Mouse (Mus musculus): ENCODE data around the gene Ell2.
"Not testable (repeated sequence)": the region's sequence is repeated elsewhere in the genome, so short reads cannot be mapped to it uniquely, and the experiment has no call there.

The Ell2 gene

GRCm38 (mm10) chr13:75706457-75706856 lies at the start of gene Ell2:
Gene Ell2, plus strand, starts transcription at chr13:75706757.
- in situ Hi-C loops (cut with MboI; ENCODE audit: low sequenced_read_pairs) = no loop called here

DNA sequence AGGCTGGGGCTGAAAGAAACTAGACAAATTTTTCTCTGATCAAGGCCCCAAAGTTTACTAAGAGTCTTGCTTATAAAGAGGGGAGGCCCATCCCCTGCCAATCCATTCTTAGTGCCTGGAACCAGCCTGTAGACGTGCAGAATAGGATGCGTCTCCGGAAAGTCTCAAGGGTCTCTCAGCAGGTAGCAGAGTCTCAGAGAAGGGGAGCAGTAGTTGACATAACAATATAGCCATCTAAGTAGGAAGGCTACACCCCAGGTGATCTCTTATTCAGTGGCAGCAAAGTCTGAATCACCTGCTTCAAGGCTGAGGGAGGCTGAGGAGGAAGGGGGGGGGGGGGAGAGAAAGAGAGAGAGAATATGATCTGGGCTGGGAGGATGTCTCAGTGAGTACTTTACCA lies 21.1 kb upstream of the Ell2 start:
- in situ Hi-C loops (cut with MboI; ENCODE audit: low sequenced_read_pairs) = no loop called here

DNA sequence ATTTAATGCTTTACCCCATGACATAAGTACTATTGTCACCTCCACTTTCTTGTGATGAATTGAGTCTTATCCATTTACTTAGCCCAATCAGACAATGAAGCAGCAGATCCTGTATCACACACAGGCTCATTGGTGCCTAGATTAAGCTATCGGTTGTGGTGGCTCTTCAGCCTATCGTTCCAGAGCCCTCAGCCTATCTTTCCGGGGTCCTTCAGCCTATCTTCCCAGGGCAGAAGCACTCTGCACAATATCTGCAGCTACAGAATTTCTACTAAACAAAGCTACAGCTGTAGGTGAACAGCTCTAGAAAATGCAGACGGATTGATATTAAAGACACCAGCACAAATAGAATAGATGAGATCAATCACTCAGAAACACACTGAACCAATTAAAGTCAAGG lies 19.6 kb upstream of the Ell2 start:
- in situ Hi-C loops (cut with MboI; ENCODE audit: low sequenced_read_pairs) = no loop called here

DNA sequence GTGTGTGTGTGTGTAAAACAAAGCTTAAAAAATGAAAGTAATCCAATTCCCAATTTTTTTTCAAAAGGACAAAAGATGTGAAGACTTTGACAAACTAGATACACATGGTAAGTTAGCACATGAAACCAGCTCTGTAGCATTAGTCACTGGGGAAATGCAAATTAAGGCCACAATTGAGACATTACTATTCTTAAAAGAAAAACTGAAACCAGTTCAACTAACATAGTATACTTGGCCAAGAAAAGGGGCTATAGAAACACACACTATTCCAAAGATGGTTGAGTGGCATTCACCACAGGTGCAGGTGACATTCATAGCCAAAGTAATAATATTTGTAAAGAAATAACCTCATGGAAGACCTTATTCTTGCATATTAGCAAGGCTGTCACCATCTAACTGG lies 14.9 kb upstream of the Ell2 start:
- in situ Hi-C loops (cut with MboI; ENCODE audit: low sequenced_read_pairs) = no loop called here

DNA sequence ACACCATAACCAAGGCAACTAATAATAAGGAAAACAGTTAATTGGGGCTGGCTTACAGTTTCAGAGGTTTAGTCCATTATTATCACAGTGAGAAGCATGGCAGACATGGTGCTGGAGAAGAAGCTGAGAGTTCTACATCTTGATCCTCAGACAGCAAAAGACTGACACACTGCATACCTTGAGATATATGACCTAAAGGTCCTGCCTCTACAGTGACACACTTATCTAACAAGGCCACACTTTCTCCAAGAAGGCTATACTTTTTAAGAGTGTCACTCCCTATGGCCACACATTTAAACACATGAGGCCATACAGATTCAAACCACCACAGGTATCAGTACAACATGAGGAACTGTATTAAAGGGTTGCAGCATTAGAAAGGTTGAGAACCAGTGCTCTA lies 13.5 kb upstream of the Ell2 start:
- in situ Hi-C loops (cut with MboI; ENCODE audit: low sequenced_read_pairs) = no loop called here

DNA sequence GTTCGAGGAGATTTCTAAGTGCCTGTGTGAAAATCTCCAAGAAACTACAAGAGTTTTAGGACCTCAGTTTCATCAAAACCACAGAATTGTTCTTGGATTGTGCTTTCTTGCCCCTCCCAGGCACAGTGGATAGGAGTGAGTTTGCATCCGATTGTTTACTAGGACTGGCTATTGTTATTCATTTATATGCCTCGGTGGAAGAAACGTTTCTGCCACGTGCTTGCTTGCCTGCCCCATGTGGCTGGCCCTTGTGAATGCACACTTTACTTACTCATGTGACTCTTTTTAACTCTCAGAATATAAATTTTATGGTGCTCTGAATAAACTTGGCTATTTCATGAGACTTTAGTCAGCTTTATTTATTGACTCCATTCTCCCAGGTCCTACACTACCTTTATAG lies 3.7 kb upstream of the Ell2 start:
- in situ Hi-C loops (cut with MboI; ENCODE audit: low sequenced_read_pairs) = no loop called here

DNA sequence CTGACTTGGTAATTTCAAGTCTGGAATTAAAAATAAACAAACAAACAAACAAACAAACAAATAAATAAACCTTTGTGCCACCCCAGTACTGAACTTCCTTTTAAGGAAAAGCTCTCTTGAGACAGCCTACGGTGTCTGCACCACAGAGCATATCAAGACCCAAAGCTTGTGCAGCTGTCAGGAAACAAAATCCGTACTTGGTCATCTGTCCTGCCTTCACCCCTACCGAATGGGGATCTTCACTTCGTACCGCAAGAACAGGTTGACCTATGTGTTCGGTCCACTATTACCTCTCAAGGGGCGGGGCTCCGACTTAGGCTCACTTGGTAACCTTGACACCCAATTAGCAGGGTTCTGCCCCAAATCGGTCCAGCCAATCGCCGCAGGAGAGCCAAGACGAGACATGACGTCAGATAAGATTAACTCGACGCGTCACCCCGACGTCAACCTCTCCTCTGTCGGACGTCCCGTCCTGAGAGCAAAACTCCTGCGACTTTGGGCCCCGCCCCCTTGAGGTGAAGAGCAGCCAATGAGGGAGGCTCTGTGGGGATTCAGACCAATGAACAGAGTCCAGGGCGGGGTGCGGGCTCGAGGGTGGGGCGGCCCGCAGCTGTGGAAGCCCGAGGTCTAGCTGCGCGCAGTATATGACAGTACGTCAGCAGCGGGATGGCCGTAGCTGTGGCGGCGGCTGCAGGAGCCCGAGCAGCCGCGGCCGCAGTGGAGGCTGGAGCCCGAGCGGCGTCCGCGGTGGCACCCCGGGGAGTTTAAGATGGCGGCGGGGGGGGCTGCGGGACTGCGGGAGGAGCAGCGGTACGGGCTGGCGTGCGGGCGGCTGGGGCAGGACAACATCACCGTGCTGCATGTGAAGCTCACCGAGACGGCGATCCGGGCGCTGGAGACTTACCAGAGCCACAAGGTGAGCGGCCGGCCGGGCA lies 592 bp downstream of the Ell2 start:
- in situ Hi-C loops (cut with MboI; ENCODE audit: low sequenced_read_pairs) = no loop called here

DNA sequence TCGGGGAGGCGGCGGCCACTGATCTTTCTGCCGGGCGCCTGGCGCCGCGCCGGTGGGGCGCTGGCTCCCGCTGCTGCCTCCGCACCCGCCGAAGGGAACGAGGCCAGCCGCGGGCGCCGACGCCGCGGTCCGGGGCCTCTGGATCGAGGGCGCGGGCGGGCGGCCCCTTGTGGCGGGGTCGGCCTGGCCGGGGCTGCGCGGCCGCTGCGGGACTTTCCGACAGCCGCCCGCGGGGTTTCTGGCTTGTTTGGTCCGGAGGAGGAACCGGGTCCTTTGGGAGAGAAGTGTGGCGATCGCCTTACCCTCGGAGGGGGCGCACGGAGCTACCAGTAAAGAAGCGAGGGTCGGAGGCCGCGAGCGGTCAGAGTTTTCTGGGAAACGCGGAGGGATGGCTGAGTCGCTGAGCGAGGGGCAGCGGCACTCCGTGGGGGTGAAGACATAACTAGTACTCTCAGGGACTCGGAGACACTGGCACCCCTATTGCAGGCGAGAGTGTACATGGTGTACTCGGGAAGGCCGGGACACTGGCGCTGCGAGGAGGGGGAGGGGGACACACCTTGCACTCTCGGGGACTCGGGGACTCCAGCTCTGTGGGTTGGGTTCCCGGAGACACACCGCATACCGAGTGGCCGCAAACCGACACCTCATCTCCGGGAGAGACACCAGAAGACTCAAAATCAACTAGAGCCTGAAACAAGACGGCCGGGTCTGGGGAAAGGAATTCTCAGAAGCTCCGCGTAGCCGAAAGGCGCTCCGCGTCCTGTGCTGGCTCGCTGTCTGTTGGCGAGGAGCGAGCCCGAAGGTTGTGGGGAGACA lies 1.5 kb downstream of the Ell2 start:
- in situ Hi-C loops (cut with MboI; ENCODE audit: low sequenced_read_pairs) = no loop called here

DNA sequence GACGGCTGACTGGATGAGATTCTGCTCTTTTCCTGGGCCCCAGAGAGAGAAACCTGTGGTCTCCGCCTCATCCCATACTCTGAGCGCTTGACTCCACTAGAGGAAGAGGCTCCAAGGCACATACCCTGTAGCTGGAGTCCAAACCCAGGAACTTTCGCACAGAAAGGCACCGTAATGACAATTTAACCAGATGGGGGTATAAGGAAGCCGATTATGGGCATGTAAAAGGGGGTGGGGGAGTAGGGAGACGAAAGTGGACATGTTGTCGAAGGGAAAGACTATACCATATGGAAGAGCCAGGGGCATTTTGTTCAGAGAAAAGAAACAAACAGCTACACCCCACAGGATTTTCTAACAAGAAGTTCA lies 2.1 kb downstream of the Ell2 start:
- in situ Hi-C loops (cut with MboI; ENCODE audit: low sequenced_read_pairs) = no loop called here

DNA sequence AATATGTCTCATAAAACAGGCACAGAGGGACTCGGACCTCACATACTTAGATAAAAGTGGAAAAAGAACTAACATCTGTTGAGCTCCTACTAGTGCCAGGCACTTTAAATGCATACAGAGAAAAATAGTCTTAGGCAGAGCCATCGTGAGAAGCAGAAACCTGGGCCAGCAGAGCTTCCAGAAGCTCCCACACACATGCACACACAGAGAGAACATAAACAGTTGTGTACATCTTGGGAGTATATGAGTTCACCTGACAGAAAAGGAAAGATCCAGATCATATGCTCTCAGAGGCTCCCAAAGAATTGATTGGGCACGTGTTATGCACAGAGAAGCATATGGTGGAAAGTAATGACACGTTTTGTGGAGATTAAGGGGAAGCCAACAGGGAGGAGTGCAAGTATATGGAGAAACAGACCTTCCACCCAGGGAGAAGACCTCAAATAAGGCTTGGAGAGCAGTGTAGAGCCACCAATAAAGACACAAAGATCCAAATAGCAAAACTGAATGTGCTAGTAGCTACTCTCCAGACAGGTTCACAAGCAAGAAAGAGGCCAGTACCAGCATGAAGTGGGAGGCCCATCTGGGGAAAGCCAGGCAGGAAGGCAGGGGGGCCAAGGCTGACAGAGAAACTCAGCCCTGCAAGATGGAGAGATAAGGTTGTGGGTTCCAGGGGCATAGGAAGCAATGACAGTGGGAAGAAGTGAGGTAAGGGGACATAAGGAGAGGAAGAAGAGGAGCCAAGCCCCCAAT lies 2.6 kb downstream of the Ell2 start:
- in situ Hi-C loops (cut with MboI; ENCODE audit: low sequenced_read_pairs) = no loop called here

GRCm38 (mm10) chr13:75710152-75710551 lies 3.6 kb downstream of the Ell2 start:
- in situ Hi-C loops (cut with MboI; ENCODE audit: low sequenced_read_pairs) = no loop called here

GRCm38 (mm10) chr13:75711517-75711916 lies 5.0 kb downstream of the Ell2 start:
- in situ Hi-C loops (cut with MboI; ENCODE audit: low sequenced_read_pairs) = not testable (repeated sequence)

DNA sequence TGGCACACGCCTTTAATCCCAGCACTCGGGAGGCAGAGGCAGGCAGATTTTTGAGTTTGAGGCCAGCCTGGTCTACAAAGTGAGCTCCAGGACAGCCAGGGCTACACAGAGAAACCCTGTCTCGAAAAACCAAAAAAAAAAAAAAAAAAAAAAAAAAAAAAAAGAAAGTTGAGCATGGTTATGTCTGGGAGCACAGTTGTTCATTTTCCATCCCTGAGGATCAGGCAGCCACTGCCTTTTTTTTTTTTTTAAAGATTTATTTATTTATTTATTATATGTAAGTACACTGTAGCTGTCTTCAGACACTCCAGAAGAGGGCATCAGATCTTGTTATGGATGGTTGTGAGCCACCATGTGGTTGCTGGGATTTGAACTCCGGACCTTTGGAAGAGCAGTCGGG lies 6.0 kb downstream of the Ell2 start:
- in situ Hi-C loops (cut with MboI; ENCODE audit: low sequenced_read_pairs) = not testable (repeated sequence)

DNA sequence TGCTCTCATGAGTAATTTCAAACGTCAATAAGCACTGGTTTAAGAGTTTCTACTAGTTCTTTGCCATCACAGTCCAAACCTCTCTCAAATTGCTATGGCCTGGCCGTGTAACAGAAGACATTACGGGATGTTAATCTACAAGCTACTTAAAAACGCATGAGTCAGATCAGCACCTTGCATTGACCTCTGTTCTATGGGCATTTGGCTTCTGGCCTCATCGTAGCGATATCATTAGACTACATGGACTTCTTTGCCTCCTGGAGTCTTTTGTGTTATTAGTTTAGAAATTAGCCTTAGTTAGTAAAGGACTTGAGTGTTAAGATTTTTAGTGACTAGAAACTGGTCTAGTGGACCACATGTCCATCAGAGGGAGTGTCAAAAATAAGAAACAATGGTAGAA lies 7.8 kb downstream of the Ell2 start:
- in situ Hi-C loops (cut with MboI; ENCODE audit: low sequenced_read_pairs) = no loop called here

DNA sequence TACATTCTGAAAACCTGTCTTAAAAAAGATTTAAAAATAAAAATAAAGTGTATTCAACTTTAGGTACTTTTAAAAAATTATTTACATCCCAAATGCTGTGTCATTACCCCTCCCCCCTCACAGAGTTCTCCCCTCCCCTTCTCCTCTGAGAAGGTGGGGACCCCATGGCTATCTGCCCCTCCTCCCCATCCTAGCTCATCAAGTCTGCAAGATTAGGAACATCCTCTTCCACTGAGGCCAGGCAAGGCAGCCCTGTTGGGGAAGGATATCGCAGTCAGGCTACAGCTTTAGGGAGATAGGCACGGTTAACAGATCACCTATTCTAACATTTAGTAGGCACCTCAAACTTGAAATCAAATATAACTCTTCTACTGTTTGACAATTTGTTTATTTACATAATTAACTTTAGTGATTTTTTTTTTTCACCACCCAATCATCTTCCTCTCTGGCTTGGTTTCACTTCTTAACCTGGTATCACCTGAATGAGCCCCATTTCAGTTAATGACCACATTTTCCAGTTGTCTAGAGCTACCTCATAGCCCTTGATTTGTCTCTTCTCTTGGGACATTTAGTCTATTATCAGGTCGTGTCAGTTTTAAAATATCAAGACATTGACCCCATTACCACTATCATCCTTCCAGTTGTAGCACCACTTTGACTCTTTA lies 11.2 kb downstream of the Ell2 start:
- in situ Hi-C loops (cut with MboI; ENCODE audit: low sequenced_read_pairs) = no loop called here

DNA sequence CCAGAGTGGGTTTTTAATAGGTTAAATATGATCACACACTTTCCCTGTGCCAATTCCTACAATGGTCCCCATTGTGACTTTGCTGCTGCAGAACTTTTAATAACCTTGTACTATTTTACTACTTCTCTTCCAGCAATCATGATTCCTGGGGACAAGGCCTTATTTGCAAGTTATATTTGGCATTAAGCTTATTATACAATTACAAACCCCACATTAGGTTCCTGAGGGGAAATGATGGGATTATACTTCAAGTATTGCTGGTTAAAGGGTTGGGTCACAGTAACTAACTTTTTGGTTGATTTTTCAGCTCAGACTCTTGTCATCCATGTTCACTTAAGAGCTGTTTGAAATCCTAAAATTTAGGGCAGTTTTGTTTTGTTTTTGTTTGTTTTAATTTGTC lies 11.8 kb downstream of the Ell2 start:
- in situ Hi-C loops (cut with MboI; ENCODE audit: low sequenced_read_pairs) = no loop called here

DNA sequence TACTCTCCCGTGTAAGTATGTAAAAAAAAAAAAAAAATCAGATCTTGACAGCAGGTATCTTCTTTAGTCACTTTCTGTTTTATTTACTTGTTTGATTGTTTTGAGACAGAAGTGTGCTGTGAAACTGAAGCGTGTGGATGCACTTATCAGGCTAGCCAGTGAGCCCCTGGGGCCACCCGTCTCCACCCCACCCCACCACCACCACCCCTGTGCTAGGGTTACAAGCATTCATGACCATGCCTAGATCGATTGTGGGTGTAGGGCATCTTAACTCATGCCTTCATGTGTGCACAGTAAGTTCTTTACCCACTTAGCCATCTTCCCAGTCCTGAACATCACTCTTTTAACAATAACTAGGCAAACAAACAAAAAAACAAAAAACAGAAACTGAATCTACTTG lies 13.1 kb downstream of the Ell2 start:
- in situ Hi-C loops (cut with MboI; ENCODE audit: low sequenced_read_pairs) = no loop called here

GRCm38 (mm10) chr13:75726569-75727373 lies 20.2 kb downstream of the Ell2 start:
- in situ Hi-C loops (cut with MboI; ENCODE audit: low sequenced_read_pairs) = no loop called here

DNA sequence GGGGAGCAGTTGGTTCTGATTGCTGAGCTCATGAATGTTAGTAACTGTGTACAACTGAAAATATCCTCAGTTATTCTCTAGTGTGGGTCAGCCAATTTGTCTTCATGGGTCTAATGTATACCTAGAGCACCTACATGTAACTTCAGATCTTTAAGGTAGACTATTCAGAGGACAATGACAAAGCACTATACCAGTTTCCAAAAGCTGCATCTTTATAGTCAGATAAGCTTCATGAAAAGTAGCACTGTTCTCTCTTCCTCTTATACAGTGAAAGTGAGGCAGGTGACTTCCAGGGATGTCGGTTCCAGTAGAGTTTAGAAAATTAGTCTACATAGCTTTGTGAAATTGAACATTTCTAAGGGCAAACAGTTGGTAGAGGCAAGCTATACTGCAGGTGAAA lies 21.4 kb downstream of the Ell2 start:
- in situ Hi-C loops (cut with MboI; ENCODE audit: low sequenced_read_pairs) = no loop called here

DNA sequence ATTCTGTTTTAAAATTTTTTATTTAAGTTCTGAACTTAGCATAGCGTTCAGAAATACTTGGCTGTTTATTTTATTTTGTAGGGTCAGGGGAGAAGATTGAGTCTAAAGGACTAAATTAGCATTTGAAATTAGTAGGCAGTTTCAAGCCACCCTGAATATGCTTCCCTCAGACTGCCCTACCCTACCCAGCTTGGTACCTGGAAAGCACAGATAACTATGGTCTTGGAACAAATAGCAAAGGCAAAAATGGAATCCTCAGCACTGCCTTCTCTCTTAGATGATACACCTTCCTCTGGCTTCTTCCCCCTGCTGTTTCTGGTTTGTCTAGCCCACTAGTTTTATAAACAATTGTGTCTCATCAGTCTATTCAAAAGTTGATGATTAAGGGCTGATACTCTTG lies 23.3 kb downstream of the Ell2 start:
- in situ Hi-C loops (cut with MboI; ENCODE audit: low sequenced_read_pairs) = no loop called here

Measured in CH12F3 (cell line).